Mouse (Mus musculus) MEL (cell line): ENCODE results near the gene Gstm2. TPM values are rescaled to one million over a fixed set of nuclear protein-coding genes. Genes with fewer than 3 reads are reported as not detected.

Experiments
- DNase-seq: peaks from one replicate; pipeline ENCODE4 v3.0.0; 2011; ENCODE audit warnings: low read depth, low spot score
- H3K27ac ChIP-seq: 2 replicates; pipeline ENCODE4 v1.5.1; 2012; ENCODE audit warnings: low read depth, mild to moderate bottlenecking, control low read depth, low read length, moderate library complexity; ENCODE audit not compliant: control insufficient read depth
- H3K27me3 ChIP-seq, 2 experiments: fragments of 150-350 bp in 1 of 2; sonication (generic) in 1 of 2; 2 replicates each; pipeline ENCODE4 v1.6.1; 2012; ENCODE audit warnings: low read length in 2 of 2, mild to moderate bottlenecking in 2 of 2, improper control_type of control experiment in 1 of 2, moderate library complexity in 1 of 2; ENCODE audit not compliant: insufficient read depth in 2 of 2, control insufficient read depth in 1 of 2
- H3K36me3 ChIP-seq, 2 experiments: 2 replicates each; pipeline ENCODE4 v1.6.1; 2012 to 2014; ENCODE audit warnings: low read length in 2 of 2, improper control_type of control experiment in 1 of 2, inconsistent platforms in 1 of 2, mild to moderate bottlenecking in 1 of 2; ENCODE audit not compliant: insufficient read depth in 2 of 2, control insufficient read depth in 1 of 2
- H3K4me1 ChIP-seq, 2 experiments: fragments of 150-350 bp in 1 of 2; sonication (generic) in 1 of 2; 2 replicates each; pipeline ENCODE4 v1.6.1; 2012; ENCODE audit warnings: low read length in 2 of 2, improper control_type of control experiment in 1 of 2, mild to moderate bottlenecking in 1 of 2; ENCODE audit not compliant: insufficient read depth in 2 of 2, control insufficient read depth in 1 of 2
- H3K4me3 ChIP-seq, 2 experiments: fragments of 150-350 bp in 1 of 2; sonication (generic) in 1 of 2; 2 replicates each; pipeline ENCODE4 v1.5.1; 2012; ENCODE audit warnings: low read depth in 2 of 2, low read length in 2 of 2, mild to moderate bottlenecking in 2 of 2, moderate library complexity in 2 of 2, control low read depth in 1 of 2, improper control_type of control experiment in 1 of 2; ENCODE audit not compliant: control insufficient read depth in 1 of 2, insufficient read depth in 1 of 2
- H3K79me2 ChIP-seq: 2 replicates; pipeline ENCODE4 v1.6.1; 2012; ENCODE audit warnings: mild to moderate bottlenecking, low read length, moderate library complexity; ENCODE audit not compliant: control insufficient read depth, poor library complexity, insufficient read depth
- H3K9ac ChIP-seq: 2 replicates; pipeline ENCODE4 v1.6.1; 2012; ENCODE audit warnings: low read depth, mild to moderate bottlenecking, control low read depth, low read length, moderate library complexity; ENCODE audit not compliant: control insufficient read depth, poor library complexity, severe bottlenecking
- H3K9me3 ChIP-seq: fragments of 150-350 bp; sonication (generic); replicated peaks from 2 replicates; pipeline ENCODE4 v1.6.1; 2012; ENCODE audit warnings: mild to moderate bottlenecking, low read length, improper control_type of control experiment, moderate library complexity; ENCODE audit not compliant: insufficient read depth
- CHD2 ChIP-seq: IDR thresholded peaks from 2 replicates; pipeline ENCODE4 v1.6.1; 2011; ENCODE audit warnings: low read length, improper control_type of control experiment
- E2F4 ChIP-seq: IDR thresholded peaks from 2 replicates; pipeline ENCODE4 v1.6.1; 2011; ENCODE audit warnings: low read depth, low read length, improper control_type of control experiment, borderline replicate concordance
- ELF1 ChIP-seq: IDR thresholded peaks from 2 replicates; pipeline ENCODE4 v1.6.1; 2014; ENCODE audit warnings: low read depth, mild to moderate bottlenecking, inconsistent platforms, low read length, improper control_type of control experiment, moderate library complexity
- GABPA ChIP-seq: IDR thresholded peaks from 2 replicates; pipeline ENCODE4 v1.6.1; 2012; ENCODE audit warnings: low read depth, mild to moderate bottlenecking, inconsistent platforms, low read length, improper control_type of control experiment, moderate library complexity
- GATA1 ChIP-seq: IDR thresholded peaks from 2 replicates; pipeline ENCODE4 v1.6.1; 2011; ENCODE audit warnings: low read depth, low read length, improper control_type of control experiment
- JUND ChIP-seq: IDR thresholded peaks from 2 replicates; pipeline ENCODE4 v1.6.1; 2011; ENCODE audit warnings: low read depth, mild to moderate bottlenecking, improper control_type of control experiment, low read length
- KAT2A ChIP-seq: conservative IDR thresholded peaks from 2 replicates; pipeline ENCODE4 v1.6.1; 2012; ENCODE audit warnings: low read depth, low read length, improper control_type of control experiment, inconsistent platforms
- MAFK ChIP-seq: IDR thresholded peaks from 2 replicates; pipeline ENCODE4 v1.6.1; 2011; ENCODE audit warnings: low read depth, mild to moderate bottlenecking, low read length, improper control_type of control experiment, borderline replicate concordance
- MAX ChIP-seq: IDR thresholded peaks from 2 replicates; pipeline ENCODE4 v1.6.1; 2011; ENCODE audit warnings: low read length, improper control_type of control experiment
- MEF2A ChIP-seq: IDR thresholded peaks from 2 replicates; pipeline ENCODE4 v1.6.1; 2014; ENCODE audit warnings: low read depth, mild to moderate bottlenecking, inconsistent platforms, low read length, improper control_type of control experiment; ENCODE audit not compliant: poor library complexity, insufficient replicate concordance, severe bottlenecking; ENCODE audit errors: extremely low read depth
- MYB ChIP-seq: IDR thresholded peaks from 2 replicates; pipeline ENCODE4 v1.6.1; 2011; ENCODE audit warnings: mild to moderate bottlenecking, low read depth, low read length, improper control_type of control experiment
- MYC ChIP-seq: IDR thresholded peaks from 2 replicates; pipeline ENCODE4 v1.6.1; 2011; ENCODE audit warnings: low read depth, mild to moderate bottlenecking, low read length, improper control_type of control experiment, moderate library complexity
- NELFE ChIP-seq: IDR thresholded peaks from 2 replicates; pipeline ENCODE4 v1.6.1; 2011; ENCODE audit warnings: low read depth, low read length, improper control_type of control experiment
- NRF1 ChIP-seq: IDR thresholded peaks from 2 replicates; pipeline ENCODE4 v1.6.1; 2014; ENCODE audit warnings: low read depth, mild to moderate bottlenecking, inconsistent platforms, low read length, improper control_type of control experiment, moderate library complexity; ENCODE audit not compliant: poor library complexity, insufficient read depth, severe bottlenecking
- POLR2AphosphoS5 ChIP-seq: IDR thresholded peaks from 2 replicates; pipeline ENCODE4 v1.6.1; 2012; ENCODE audit warnings: low read depth, borderline replicate concordance, mild to moderate bottlenecking, inconsistent platforms, low read length, moderate library complexity, mixed read lengths
- RAD21 ChIP-seq: IDR thresholded peaks from 2 replicates; pipeline ENCODE4 v1.6.1; 2011; ENCODE audit warnings: mild to moderate bottlenecking, low read depth, low read length, improper control_type of control experiment
- RCOR1 ChIP-seq: IDR thresholded peaks from 2 replicates; pipeline ENCODE4 v1.6.1; 2012; ENCODE audit warnings: low read depth, mild to moderate bottlenecking, inconsistent platforms, low read length, improper control_type of control experiment
- SIN3A ChIP-seq: IDR thresholded peaks from 2 replicates; pipeline ENCODE4 v1.6.1; 2012; ENCODE audit warnings: low read length, improper control_type of control experiment, inconsistent platforms
- TAL1 ChIP-seq: IDR thresholded peaks from 2 replicates; pipeline ENCODE4 v1.6.1; 2012; ENCODE audit warnings: mild to moderate bottlenecking, inconsistent platforms, low read length, moderate library complexity, mixed read lengths
- TBP ChIP-seq: IDR thresholded peaks from 2 replicates; pipeline ENCODE4 v1.8.0; 2011; ENCODE audit warnings: low read depth, low read length, improper control_type of control experiment
- TCF12 ChIP-seq: IDR thresholded peaks from 2 replicates; pipeline ENCODE4 v1.6.1; 2014; ENCODE audit warnings: low read depth, mild to moderate bottlenecking, inconsistent platforms, low read length, improper control_type of control experiment, moderate library complexity
- UBTF ChIP-seq: IDR thresholded peaks from 2 replicates; pipeline ENCODE4 v1.6.1; 2012; ENCODE audit warnings: low read depth, mild to moderate bottlenecking, inconsistent platforms, low read length, improper control_type of control experiment, moderate library complexity, borderline replicate concordance; ENCODE audit not compliant: insufficient read depth
- USF2 ChIP-seq, 2 experiments: IDR thresholded peaks; 2 replicates each; pipeline ENCODE4 v1.6.1; 2011 to 2012; ENCODE audit warnings: improper control_type of control experiment in 2 of 2, low read length in 2 of 2, borderline replicate concordance in 1 of 2, inconsistent platforms in 1 of 2, low read depth in 1 of 2, mild to moderate bottlenecking in 1 of 2; ENCODE audit not compliant: insufficient read depth in 1 of 2
- ZC3H11A ChIP-seq: IDR thresholded peaks from 2 replicates; pipeline ENCODE4 v1.6.1; 2012; ENCODE audit warnings: low read depth, mild to moderate bottlenecking, inconsistent platforms, low read length, improper control_type of control experiment
- ZKSCAN1 ChIP-seq: IDR thresholded peaks from 2 replicates; pipeline ENCODE4 v1.6.1; 2012; ENCODE audit warnings: low read depth, mild to moderate bottlenecking, inconsistent platforms, low read length, improper control_type of control experiment, moderate library complexity
- ZMIZ1 ChIP-seq: IDR thresholded peaks from 2 replicates; pipeline ENCODE4 v1.6.1; 2012; ENCODE audit warnings: low read depth, mild to moderate bottlenecking, inconsistent platforms, low read length, improper control_type of control experiment, moderate library complexity
- polyA plus RNA-seq, 2 experiments: library from polyadenylated mRNA; stranded (reverse) in 1 of 2; unstranded in 1 of 2; fragments of >175 nt in 1 of 2; fragments of >200 nt in 1 of 2; gene quantifications; 2 replicates each; pipeline versions ENCODE4 v1.2.1 to v1.2.4; 2012; ENCODE audit warnings: low replicate concordance in 2 of 2, low read depth in 1 of 2; ENCODE audit not compliant: insufficient read length in 2 of 2, insufficient read depth in 1 of 2, missing spikeins in 1 of 2
- total RNA-seq: library from RNA; depleted of rRNA; stranded (reverse); fragments of 300-350 nt; gene quantifications from 2 replicates; pipeline ENCODE4 v1.2.3, GENCODE M21; 2012

Gstm2 gene
- total and polyA plus RNA-seq, 3 experiments = not detected

- H3K4me3 ChIP-seq = no peak overlapping the region
- H3K9me3 ChIP-seq = no peaks in the 10 kb centered on the region
- no peak overlapping the region for H3K27ac ChIP-seq
- H3K36me3 ChIP-seq = peaks cover 0 to 3% of the 10 kb centered on the region in 2 experiments; a peak in 1 of 4 replicates
- TF ChIP-seq MYB (no peak), USF2 (IDR thresholded peaks at IDR 0.05; ENCODE audit: borderline replicate concordance in 1 of 2, insufficient read depth in 1 of 2, low read depth in 1 of 2, low read length in 2 of 2) (no peak), TBP (no peak), MEF2A (no peak), RAD21 (no peak), MAFK (no peak), SIN3A (no peak), TCF12 (no peak), JUND (no peak), UBTF (no peak), GATA1 (no peak), ELF1 (no peak), RCOR1 (no peak), ZMIZ1 (no peak), KAT2A (no peak), MYC (no peak), MAX (no peak), ZKSCAN1 (no peak), CHD2 (no peak)
- peaks cover 0 to 2% of the 10 kb centered on the region in 2 experiments; a peak in 1 of 4 replicates for H3K27me3 ChIP-seq
- no peaks in the 10 kb centered on the region for H3K79me2 ChIP-seq
- peaks cover 0 to 9% of the 10 kb centered on the region in 2 experiments; a peak in 2 of 4 replicates for H3K4me1 ChIP-seq
- no peak overlapping the region for H3K9ac ChIP-seq
- DNase-seq = no peak
These were observed 25.3 kb upstream of the Gstm2 start for GRCm38 (mm10) chr3:108011558-108011957.

DNA sequence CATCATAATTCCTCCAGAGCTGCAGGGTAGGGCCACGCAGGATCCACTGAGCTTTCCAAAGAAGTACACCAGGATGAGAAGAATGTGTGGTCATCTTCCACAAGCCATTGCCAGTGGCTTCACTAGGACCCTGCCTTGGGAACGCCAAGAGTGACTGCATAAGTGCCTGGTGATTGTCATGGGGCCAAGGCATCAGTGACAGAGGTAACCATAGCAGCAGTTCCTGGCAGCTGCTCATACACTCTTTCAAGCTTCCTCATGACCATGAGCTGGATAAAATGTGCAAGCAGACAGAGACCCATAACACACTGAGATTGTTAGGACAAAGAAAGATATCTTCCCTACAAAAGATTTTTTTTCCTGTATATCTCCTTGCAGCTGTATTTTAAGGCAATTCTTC lies 24.0 kb upstream of the Gstm2 start:
- peaks cover 0 to 9% of the 10 kb centered on the region in 2 experiments; a peak in 2 of 4 replicates for H3K4me1 ChIP-seq
- no peak overlapping the region for H3K9ac ChIP-seq
- H3K27ac ChIP-seq = no peak overlapping the region
- TF ChIP-seq POLR2AphosphoS5 (no peak), MAX (no peak), NRF1 (no peak), RAD21 (no peak), GABPA (no peak), NELFE (no peak), TAL1 (no peak), ZC3H11A (no peak), KAT2A (no peak), USF2 (IDR thresholded peaks at IDR 0.05; ENCODE audit: borderline replicate concordance in 1 of 2, insufficient read depth in 1 of 2, low read depth in 1 of 2, low read length in 2 of 2) (no peak), ZKSCAN1 (no peak), E2F4 (no peak)
- H3K36me3 ChIP-seq = peaks cover 0 to 3% of the 10 kb centered on the region in 2 experiments; a peak in 1 of 4 replicates
- H3K4me3 ChIP-seq = no peak overlapping the region
- H3K9me3 ChIP-seq = no peaks in the 10 kb centered on the region
- no peak for DNase-seq
- peaks cover 0 to 2% of the 10 kb centered on the region in 2 experiments; a peak in 1 of 4 replicates for H3K27me3 ChIP-seq
- no peaks in the 10 kb centered on the region for H3K79me2 ChIP-seq
